Mouse (Mus musculus): ENCODE measurements around the gene Pmf1. TPM values are rescaled to one million over a fixed set of nuclear protein-coding genes. Genes with fewer than 3 reads are reported as not detected.
"Not testable (repeated sequence)": the region's sequence is repeated elsewhere in the genome, so short reads cannot be mapped to it uniquely, and the experiment has no call there.

Gene Pmf1
- total and polyA plus RNA-seq, 2 experiments from 2014 or later: 25.4 to 25.6 TPM

GRCm38 (mm10) chr3:88375750-88376626 lies 34.1 kb downstream of the Pmf1 start:
- peak; percentile 36 for DNase-seq (ENCODE audit: low spot score)
- not testable (repeated sequence) for H3K27me3 ChIP-seq (ENCODE audit: insufficient read depth, low read length); H3K27ac ChIP-seq (ENCODE audit: low read depth, low read length); H3K4me1 ChIP-seq (ENCODE audit: insufficient read depth, low read length); H3K9me3 ChIP-seq (ENCODE audit: low read length); H3K4me3 ChIP-seq (ENCODE audit: low read depth, low read length); H3K36me3 ChIP-seq (ENCODE audit: insufficient read depth, low read length); H3K9ac ChIP-seq (replicated peaks; ENCODE audit: low read length, poor library complexity, severe bottlenecking)
- peak overlapping the region; percentile 12; the same call in 1 of the 2 replicates for H3K4me2 ChIP-seq (ENCODE audit: low read depth, low read length, poor library complexity, severe bottlenecking)
- WGBS: 14% methylated on average over 16 of the region's 19 CpGs
- ATAC-seq (ENCODE audit: low FRiP score): peak; percentile 81

GRCm38 (mm10) chr3:88372643-88373042 lies 37.5 kb downstream of the Pmf1 start, which contains the start of gene Bglap3:
Gene Bglap3, minus strand, starts transcription at chr3:88372743.
- not testable (repeated sequence) for H3K9ac ChIP-seq (replicated peaks; ENCODE audit: low read length, poor library complexity, severe bottlenecking); H3K4me2 ChIP-seq (ENCODE audit: low read depth, low read length, poor library complexity, severe bottlenecking); H3K36me3 ChIP-seq (ENCODE audit: insufficient read depth, low read length); H3K27me3 ChIP-seq (ENCODE audit: insufficient read depth, low read length); H3K9me3 ChIP-seq (ENCODE audit: low read length); ATAC-seq (ENCODE audit: low FRiP score); H3K4me3 ChIP-seq (ENCODE audit: low read depth, low read length); DNase-seq (ENCODE audit: low spot score); H3K27ac ChIP-seq (ENCODE audit: low read depth, low read length); H3K4me1 ChIP-seq (ENCODE audit: insufficient read depth, low read length)
- 92% methylated on average over 9 of the region's 9 CpGs for WGBS

- H3K4me2 ChIP-seq (ENCODE audit: low read depth, low read length, poor library complexity, severe bottlenecking); H3K4me1 ChIP-seq (ENCODE audit: insufficient read depth, low read length); H3K36me3 ChIP-seq (ENCODE audit: insufficient read depth, low read length); H3K9me3 ChIP-seq (ENCODE audit: low read length); H3K27ac ChIP-seq (ENCODE audit: low read depth, low read length); ATAC-seq (ENCODE audit: low FRiP score); H3K27me3 ChIP-seq (ENCODE audit: insufficient read depth, low read length); DNase-seq (ENCODE audit: low spot score); H3K9ac ChIP-seq (replicated peaks; ENCODE audit: low read length, poor library complexity, severe bottlenecking); H3K4me3 ChIP-seq (ENCODE audit: low read depth, low read length): not testable (repeated sequence)
- WGBS: 92% methylated on average over 7 of the region's 7 CpGs
Measured at GRCm38 (mm10) chr3:88368511-88368910, 41.6 kb downstream of the Pmf1 start.

- not testable (repeated sequence) for H3K4me2 ChIP-seq (ENCODE audit: low read depth, low read length, poor library complexity, severe bottlenecking); H3K4me3 ChIP-seq (ENCODE audit: low read depth, low read length); H3K4me1 ChIP-seq (ENCODE audit: insufficient read depth, low read length); ATAC-seq (ENCODE audit: low FRiP score); H3K27me3 ChIP-seq (ENCODE audit: insufficient read depth, low read length); H3K36me3 ChIP-seq (ENCODE audit: insufficient read depth, low read length); H3K9me3 ChIP-seq (ENCODE audit: low read length); H3K27ac ChIP-seq (ENCODE audit: low read depth, low read length); DNase-seq (ENCODE audit: low spot score); H3K9ac ChIP-seq (replicated peaks; ENCODE audit: low read length, poor library complexity, severe bottlenecking)
- WGBS: 50% methylated on average over 3 of the region's 7 CpGs
Measured at GRCm38 (mm10) chr3:88367517-88367916, 42.6 kb downstream of the Pmf1 start.

DNA sequence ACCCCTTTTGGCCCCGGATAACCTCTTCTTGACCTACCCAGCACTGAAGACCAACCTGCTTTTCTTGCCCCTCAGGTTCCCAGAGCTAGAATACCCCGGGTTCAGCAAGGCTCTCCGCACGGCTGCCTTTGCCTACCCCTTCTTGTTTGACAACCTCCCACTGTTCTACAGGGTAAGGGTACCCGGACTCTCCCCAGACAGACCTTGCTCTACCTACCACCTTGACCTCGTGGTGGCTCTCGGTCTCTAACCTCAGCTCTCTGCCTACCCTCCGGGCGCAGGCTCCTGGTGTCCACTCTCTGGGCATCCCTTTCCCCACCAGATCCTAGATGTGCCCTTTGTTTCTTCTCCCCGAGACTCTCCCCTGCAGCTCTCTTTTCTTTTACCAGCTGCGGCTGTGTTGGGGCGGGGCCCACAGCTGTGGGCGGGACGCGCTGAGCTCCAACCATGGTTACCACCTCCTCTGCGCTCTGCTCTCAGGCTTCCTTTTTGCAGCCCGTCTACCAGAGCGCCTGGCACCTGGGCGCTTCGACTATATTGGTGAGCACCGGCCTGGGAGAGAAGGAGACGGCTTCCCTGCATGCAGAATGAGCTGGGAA lies 43.2 kb downstream of the Pmf1 start:
- H3K4me3 ChIP-seq (ENCODE audit: low read depth, low read length); H3K27ac ChIP-seq (ENCODE audit: low read depth, low read length); H3K4me1 ChIP-seq (ENCODE audit: insufficient read depth, low read length); H3K27me3 ChIP-seq (ENCODE audit: insufficient read depth, low read length); H3K9me3 ChIP-seq (ENCODE audit: low read length); H3K36me3 ChIP-seq (ENCODE audit: insufficient read depth, low read length); DNase-seq (ENCODE audit: low spot score); H3K9ac ChIP-seq (replicated peaks; ENCODE audit: low read length, poor library complexity, severe bottlenecking); H3K4me2 ChIP-seq (ENCODE audit: low read depth, low read length, poor library complexity, severe bottlenecking): not testable (repeated sequence)
- 3% methylated on average over 19 of the region's 22 CpGs for WGBS
- ATAC-seq (ENCODE audit: low FRiP score): peak; percentile 67; the same call in 1 of the 2 replicates

- Histone ChIP-seq H3K4me2 (ENCODE audit: low read depth, low read length, poor library complexity, severe bottlenecking) (no peak overlapping the region), H3K27me3 (ENCODE audit: insufficient read depth, low read length) (no peaks in the 10 kb centered on the region), H3K36me3 (ENCODE audit: insufficient read depth, low read length) (peaks cover 17% of the 10 kb centered on the region), H3K4me1 (ENCODE audit: insufficient read depth, low read length) (no peaks in the 10 kb centered on the region), H3K4me3 (ENCODE audit: low read depth, low read length) (no peak overlapping the region), H3K9me3 (ENCODE audit: low read length) (no peaks in the 10 kb centered on the region), H3K27ac (ENCODE audit: low read depth, low read length) (no peak overlapping the region), H3K9ac (replicated peaks; ENCODE audit: low read length, poor library complexity, severe bottlenecking) (no peak overlapping the region)
- 47% methylated on average over 34 of the region's 34 CpGs for WGBS
- DNase-seq (ENCODE audit: low spot score) (no peak), ATAC-seq (ENCODE audit: low FRiP score) (no peak)
- TF ChIP-seq CTCF (IDR thresholded peaks at IDR 0.05): no peak
Measured at GRCm38 (mm10) chr3:88365705-88366361, 44.3 kb downstream of the Pmf1 start.
